Mouse (Mus musculus): ENCODE results near the gene Ubap2. TPM values are rescaled to one million over a fixed set of nuclear protein-coding genes. Genes with fewer than 3 reads are reported as not detected.

Gene Ubap2
- polyA plus RNA-seq, 1 experiment from 2014 or later = 45.4 TPM

GRCm38 (mm10) chr4:41293907-41294306, 19.0 kb upstream of the Ubap2 start:
- ATAC-seq (ENCODE audit: insufficient number of reproducible peaks, insufficient read depth, low FRiP score, low read depth) = no peak
- no peak overlapping the region for H3K4me3 ChIP-seq (ENCODE audit: control insufficient read depth in 1 of 2, insufficient read depth in 1 of 2, low read depth in 1 of 2, low read length in 2 of 2)
- no peak overlapping the region for H3K27ac ChIP-seq (replicated peaks in 1 of 2; ENCODE audit: control insufficient read depth in 1 of 2, insufficient read depth in 1 of 2, low read depth in 2 of 2, low read length in 2 of 2)
- no peak overlapping the region for H3K9ac ChIP-seq (ENCODE audit: low read length)
- peaks cover 89% of the 10 kb centered on the region for H3K36me3 ChIP-seq (ENCODE audit: control insufficient read depth, insufficient read depth, low read length)
- no peak overlapping the region for H3K4me2 ChIP-seq (ENCODE audit: low read length)
- WGBS = 79% methylated on average over 4 of the region's 4 CpGs
- H3K27me3 ChIP-seq (ENCODE audit: control insufficient read depth, insufficient read depth, low read length) = no peaks in the 10 kb centered on the region
- H3K9me3 ChIP-seq (ENCODE audit: control insufficient read depth, low read length) = no peaks in the 10 kb centered on the region
- no peaks in the 10 kb centered on the region for H3K4me1 ChIP-seq (ENCODE audit: control insufficient read depth in 2 of 2, insufficient read depth in 2 of 2, low read length in 2 of 2)

GRCm38 (mm10) chr4:41289802-41290201, 14.9 kb upstream of the Ubap2 start:
- 71% methylated on average over 7 of the region's 7 CpGs for WGBS
- Histone ChIP-seq H3K27me3 (ENCODE audit: control insufficient read depth, insufficient read depth, low read length) (no peaks in the 10 kb centered on the region), H3K9ac (ENCODE audit: low read length) (no peak overlapping the region), H3K4me3 (ENCODE audit: control insufficient read depth in 1 of 2, insufficient read depth in 1 of 2, low read depth in 1 of 2, low read length in 2 of 2) (no peak overlapping the region), H3K4me2 (ENCODE audit: low read length) (no peak overlapping the region), H3K27ac (replicated peaks in 1 of 2; ENCODE audit: control insufficient read depth in 1 of 2, insufficient read depth in 1 of 2, low read depth in 2 of 2, low read length in 2 of 2) (no peak overlapping the region), H3K9me3 (ENCODE audit: control insufficient read depth, low read length) (no peaks in the 10 kb centered on the region), H3K36me3 (ENCODE audit: control insufficient read depth, insufficient read depth, low read length) (peaks cover 48% of the 10 kb centered on the region), H3K4me1 (ENCODE audit: control insufficient read depth in 2 of 2, insufficient read depth in 2 of 2, low read length in 2 of 2) (no peaks in the 10 kb centered on the region)
- ATAC-seq (ENCODE audit: insufficient number of reproducible peaks, insufficient read depth, low FRiP score, low read depth) = no peak

- ATAC-seq (ENCODE audit: insufficient number of reproducible peaks, insufficient read depth, low FRiP score, low read depth) = no peak
- H3K27me3 ChIP-seq (ENCODE audit: control insufficient read depth, insufficient read depth, low read length) = no peaks in the 10 kb centered on the region
- H3K36me3 ChIP-seq (ENCODE audit: control insufficient read depth, insufficient read depth, low read length) = peaks cover 14% of the 10 kb centered on the region
- no peak overlapping the region for H3K9ac ChIP-seq (ENCODE audit: low read length)
- H3K4me2 ChIP-seq (ENCODE audit: low read length) = no peak overlapping the region
- WGBS = 12% methylated on average over 3 of the region's 3 CpGs
- H3K27ac ChIP-seq (replicated peaks in 1 of 2; ENCODE audit: control insufficient read depth in 1 of 2, insufficient read depth in 1 of 2, low read depth in 2 of 2, low read length in 2 of 2) = no peak overlapping the region
- no peak overlapping the region for H3K4me3 ChIP-seq (ENCODE audit: control insufficient read depth in 1 of 2, insufficient read depth in 1 of 2, low read depth in 1 of 2, low read length in 2 of 2)
- H3K9me3 ChIP-seq (ENCODE audit: control insufficient read depth, low read length) = no peaks in the 10 kb centered on the region
- H3K4me1 ChIP-seq (ENCODE audit: control insufficient read depth in 2 of 2, insufficient read depth in 2 of 2, low read length in 2 of 2) = no peaks in the 10 kb centered on the region
Observed at GRCm38 (mm10) chr4:41286420-41286819, 11.5 kb upstream of the Ubap2 start.

- Histone ChIP-seq H3K9ac (ENCODE audit: low read length) (no peak overlapping the region), H3K27me3 (ENCODE audit: control insufficient read depth, insufficient read depth, low read length) (no peaks in the 10 kb centered on the region), H3K4me1 (ENCODE audit: control insufficient read depth in 2 of 2, insufficient read depth in 2 of 2, low read length in 2 of 2) (no peaks in the 10 kb centered on the region), H3K36me3 (ENCODE audit: control insufficient read depth, insufficient read depth, low read length) (no peaks in the 10 kb centered on the region), H3K4me3 (ENCODE audit: control insufficient read depth in 1 of 2, insufficient read depth in 1 of 2, low read depth in 1 of 2, low read length in 2 of 2) (no peak overlapping the region), H3K9me3 (ENCODE audit: control insufficient read depth, low read length) (no peaks in the 10 kb centered on the region), H3K27ac (replicated peaks in 1 of 2; ENCODE audit: control insufficient read depth in 1 of 2, insufficient read depth in 1 of 2, low read depth in 2 of 2, low read length in 2 of 2) (no peak overlapping the region), H3K4me2 (ENCODE audit: low read length) (no peak overlapping the region)
- WGBS = 81% methylated on average over 2 of the region's 2 CpGs
- no peak for ATAC-seq (ENCODE audit: insufficient number of reproducible peaks, insufficient read depth, low FRiP score, low read depth)
Observed at GRCm38 (mm10) chr4:41284087-41284486, 9.1 kb upstream of the Ubap2 start.

- peaks cover 7 to 25% of the 10 kb centered on the region in 2 experiments for H3K4me1 ChIP-seq (ENCODE audit: control insufficient read depth in 2 of 2, insufficient read depth in 2 of 2, low read length in 2 of 2)
- H3K27me3 ChIP-seq (ENCODE audit: control insufficient read depth, insufficient read depth, low read length) = no peaks in the 10 kb centered on the region
- H3K9ac ChIP-seq (ENCODE audit: low read length) = peak overlapping the region; percentile 84
- peak overlapping the region; percentile 78 for H3K4me2 ChIP-seq (ENCODE audit: low read length)
- H3K36me3 ChIP-seq (ENCODE audit: control insufficient read depth, insufficient read depth, low read length) = peaks cover 4% of the 10 kb centered on the region; the same call in 1 of the 2 replicates
- H3K27ac ChIP-seq (replicated peaks in 1 of 2; ENCODE audit: control insufficient read depth in 1 of 2, insufficient read depth in 1 of 2, low read depth in 2 of 2, low read length in 2 of 2) = peak overlapping the region; percentile 90 to 93
- WGBS = 77% methylated on average over 5 of the region's 5 CpGs
- no peaks in the 10 kb centered on the region for H3K9me3 ChIP-seq (ENCODE audit: control insufficient read depth, low read length)
- peak overlapping the region; percentile 77 to 80; a peak in 3 of 4 replicates for H3K4me3 ChIP-seq (ENCODE audit: control insufficient read depth in 1 of 2, insufficient read depth in 1 of 2, low read depth in 1 of 2, low read length in 2 of 2)
- no peak for ATAC-seq (ENCODE audit: insufficient number of reproducible peaks, insufficient read depth, low FRiP score, low read depth)
Observed at GRCm38 (mm10) chr4:41275927-41276326, 983 bp upstream of the Ubap2 start.

- peaks cover 18% of the 10 kb centered on the region for H3K36me3 ChIP-seq (ENCODE audit: control insufficient read depth, insufficient read depth, low read length)
- peak overlapping the region; percentile 77 to 80 for H3K4me3 ChIP-seq (ENCODE audit: control insufficient read depth in 1 of 2, insufficient read depth in 1 of 2, low read depth in 1 of 2, low read length in 2 of 2)
- H3K27ac ChIP-seq (replicated peaks in 1 of 2; ENCODE audit: control insufficient read depth in 1 of 2, insufficient read depth in 1 of 2, low read depth in 2 of 2, low read length in 2 of 2) = peak overlapping the region; percentile 87 to 93
- WGBS = under 1% methylated on average over 18 of the region's 18 CpGs
- no peaks in the 10 kb centered on the region for H3K9me3 ChIP-seq (ENCODE audit: control insufficient read depth, low read length)
- H3K27me3 ChIP-seq (ENCODE audit: control insufficient read depth, insufficient read depth, low read length) = no peaks in the 10 kb centered on the region
- H3K9ac ChIP-seq (ENCODE audit: low read length) = peak overlapping the region; percentile 84
- H3K4me1 ChIP-seq (ENCODE audit: control insufficient read depth in 2 of 2, insufficient read depth in 2 of 2, low read length in 2 of 2) = peaks cover 7 to 29% of the 10 kb centered on the region in 2 experiments
- peak; percentile 52 for ATAC-seq (ENCODE audit: insufficient number of reproducible peaks, insufficient read depth, low FRiP score, low read depth)
- peak overlapping the region; percentile 78 for H3K4me2 ChIP-seq (ENCODE audit: low read length)
Observed at GRCm38 (mm10) chr4:41274377-41274979, 466 bp downstream of the Ubap2 start.

- Histone ChIP-seq H3K9ac (ENCODE audit: low read length) (no peak overlapping the region), H3K4me1 (ENCODE audit: control insufficient read depth in 2 of 2, insufficient read depth in 2 of 2, low read length in 2 of 2) (peaks cover 4 to 24% of the 10 kb centered on the region in 2 experiments; a peak in 3 of 4 replicates), H3K9me3 (ENCODE audit: control insufficient read depth, low read length) (no peaks in the 10 kb centered on the region), H3K36me3 (ENCODE audit: control insufficient read depth, insufficient read depth, low read length) (peaks cover 40% of the 10 kb centered on the region), H3K4me3 (ENCODE audit: control insufficient read depth in 1 of 2, insufficient read depth in 1 of 2, low read depth in 1 of 2, low read length in 2 of 2) (no peak overlapping the region), H3K4me2 (ENCODE audit: low read length) (no peak overlapping the region), H3K27ac (replicated peaks in 1 of 2; ENCODE audit: control insufficient read depth in 1 of 2, insufficient read depth in 1 of 2, low read depth in 2 of 2, low read length in 2 of 2) (no peak overlapping the region), H3K27me3 (ENCODE audit: control insufficient read depth, insufficient read depth, low read length) (no peaks in the 10 kb centered on the region)
- no peak for ATAC-seq (ENCODE audit: insufficient number of reproducible peaks, insufficient read depth, low FRiP score, low read depth)
Observed at GRCm38 (mm10) chr4:41268133-41268532, 6.8 kb downstream of the Ubap2 start.

GRCm38 (mm10) chr4:41266350-41266749, 8.6 kb downstream of the Ubap2 start:
- Histone ChIP-seq H3K4me3 (ENCODE audit: control insufficient read depth in 1 of 2, insufficient read depth in 1 of 2, low read depth in 1 of 2, low read length in 2 of 2) (no peak overlapping the region), H3K27ac (replicated peaks in 1 of 2; ENCODE audit: control insufficient read depth in 1 of 2, insufficient read depth in 1 of 2, low read depth in 2 of 2, low read length in 2 of 2) (no peak overlapping the region), H3K9ac (ENCODE audit: low read length) (no peak overlapping the region), H3K36me3 (ENCODE audit: control insufficient read depth, insufficient read depth, low read length) (peaks cover 55% of the 10 kb centered on the region), H3K4me1 (ENCODE audit: control insufficient read depth in 2 of 2, insufficient read depth in 2 of 2, low read length in 2 of 2) (peaks cover 0 to 11% of the 10 kb centered on the region in 2 experiments; a peak in 2 of 4 replicates), H3K9me3 (ENCODE audit: control insufficient read depth, low read length) (no peaks in the 10 kb centered on the region), H3K4me2 (ENCODE audit: low read length) (no peak overlapping the region), H3K27me3 (ENCODE audit: control insufficient read depth, insufficient read depth, low read length) (no peaks in the 10 kb centered on the region)
- WGBS = 82% methylated on average over 4 of the region's 4 CpGs
- ATAC-seq (ENCODE audit: insufficient number of reproducible peaks, insufficient read depth, low FRiP score, low read depth) = no peak
